Mouse (Mus musculus): Measurements from ENCODE around the gene Olfr609.
"Not testable (repeated sequence)": the region's sequence is repeated elsewhere in the genome, so short reads cannot be mapped to it uniquely, and the experiment has no call there.

Olfr609 gene

DNA sequence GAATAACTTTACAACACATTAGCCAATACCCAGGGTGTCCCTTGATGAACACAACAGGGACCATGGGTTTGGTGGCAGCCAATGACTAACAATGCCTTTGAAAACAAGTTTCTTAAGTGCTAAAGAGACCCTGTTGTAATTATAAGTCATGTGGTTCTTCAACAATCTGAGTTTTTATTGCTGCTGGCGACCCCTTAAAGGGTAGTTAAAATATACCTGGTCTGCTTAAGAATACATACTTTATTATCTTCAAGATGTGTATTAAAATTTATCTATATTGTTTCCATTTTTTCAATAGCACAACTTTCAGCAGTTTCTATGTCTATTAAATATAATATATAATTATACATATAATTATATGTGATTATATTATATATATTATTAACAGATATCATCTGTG lies at the start of gene Olfr609:
Gene Olfr609, minus strand, starts transcription at position 101 of the 400 bp plus-strand sequence.
- no peak for DNase-seq

DNA sequence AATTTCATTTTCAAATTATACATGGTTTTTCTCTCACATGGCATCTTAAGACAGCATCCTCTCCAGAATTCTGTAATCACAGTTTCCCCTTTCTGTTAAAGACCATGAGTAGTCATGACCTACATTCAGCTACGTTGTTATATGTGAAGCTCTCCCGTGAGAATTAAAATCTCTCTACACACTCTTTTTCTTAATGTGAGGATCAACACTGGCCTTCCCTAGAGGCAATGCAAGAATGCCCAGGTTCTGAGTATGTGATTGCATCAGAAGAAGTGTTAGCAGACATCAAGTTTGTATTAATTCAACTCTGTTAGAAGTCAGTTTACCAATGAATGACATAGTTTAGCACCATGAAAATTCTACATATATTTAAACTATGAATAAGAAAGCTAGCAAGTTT lies 44.8 kb upstream of the Olfr609 start, which contains the start of gene Olfr612:
Gene Olfr612, minus strand, starts transcription at position 101 of the 400 bp plus-strand sequence.
- not testable (repeated sequence) for DNase-seq

DNA sequence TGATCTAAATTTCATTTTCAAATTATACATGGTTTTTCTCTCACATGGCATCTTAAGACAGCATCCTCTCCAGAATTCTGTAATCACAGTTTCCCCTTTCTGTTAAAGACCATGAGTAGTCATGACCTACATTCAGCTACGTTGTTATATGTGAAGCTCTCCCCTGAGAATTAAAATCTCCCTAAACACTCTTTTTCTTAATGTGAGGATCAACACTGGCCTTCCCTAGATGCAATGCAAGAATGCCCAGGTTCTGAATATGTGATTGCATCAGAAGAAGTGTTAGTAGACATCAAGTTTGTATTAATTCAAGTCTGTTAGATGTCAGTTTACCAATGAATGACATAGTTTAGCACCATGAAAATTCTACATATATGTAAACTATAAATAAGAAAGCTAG lies 22.9 kb upstream of the Olfr609 start, which contains the start of gene Olfr611:
Gene Olfr611, minus strand, starts transcription at position 101 of the 400 bp plus-strand sequence.
- DNase-seq, result not testable (repeated sequence)

DNA sequence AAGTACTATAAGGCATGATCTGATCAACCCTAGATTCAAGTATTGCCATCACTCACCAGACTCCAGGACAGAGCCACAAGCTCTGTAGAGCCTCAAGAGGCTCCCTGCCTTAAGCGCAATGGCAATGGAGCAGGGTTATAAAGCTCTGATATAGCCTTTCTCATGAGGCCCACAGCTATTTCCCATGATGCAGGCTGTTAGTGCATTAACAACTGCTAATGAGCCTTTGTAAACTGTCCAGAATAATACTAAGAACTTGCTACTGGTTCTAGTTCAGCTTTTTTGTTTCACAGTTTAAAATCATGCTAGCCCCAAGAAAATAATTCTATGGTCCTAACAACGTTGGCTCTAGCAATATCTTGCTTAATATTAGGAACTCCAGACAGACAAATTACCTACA lies 14.2 kb upstream of the Olfr609 start, which contains the start of gene Olfr610:
Gene Olfr610, minus strand, starts transcription at position 101 of the 400 bp plus-strand sequence.
- DNase-seq, result no peak

DNA sequence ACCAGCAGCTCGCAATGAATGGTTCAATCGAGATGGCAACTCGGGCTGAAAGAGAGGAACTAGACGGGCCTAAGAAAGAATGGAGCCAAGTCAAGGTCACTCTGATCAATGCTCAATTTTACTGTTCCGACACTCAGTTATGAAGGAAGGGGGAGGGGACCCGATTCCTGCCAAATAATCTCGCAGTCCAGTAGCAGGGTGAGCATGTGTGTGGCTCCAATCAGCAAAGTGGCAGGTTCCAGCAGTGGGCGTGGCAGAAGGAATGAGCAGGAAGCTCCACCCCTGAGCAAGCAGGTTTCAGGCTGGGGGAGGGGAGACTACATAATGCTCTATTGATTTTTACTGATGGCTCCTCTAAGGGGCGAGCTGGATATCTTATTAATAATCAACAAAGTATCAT lies 20.8 kb downstream of the Olfr609 start:
- DNase-seq, result not testable (repeated sequence)

DNA sequence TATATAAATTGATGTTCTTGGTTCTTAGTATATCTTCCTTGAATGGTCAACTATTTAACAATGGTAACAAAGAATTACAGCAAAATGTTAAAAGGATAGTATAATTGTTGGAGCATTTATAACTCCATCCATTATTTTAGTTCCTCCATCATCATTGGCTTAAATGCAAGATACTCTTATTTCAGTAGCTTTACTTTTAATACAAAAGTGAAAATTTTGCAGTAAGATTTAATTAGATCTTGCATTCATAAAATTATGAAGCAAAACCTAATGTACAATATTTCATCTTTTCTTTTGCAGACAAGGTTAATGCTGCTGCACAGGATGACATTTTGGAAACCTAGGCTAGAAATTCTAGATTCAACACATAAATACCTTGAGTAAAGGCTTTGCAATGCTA lies 28.3 kb downstream of the Olfr609 start, which contains the start of gene Olfr608:
Gene Olfr608, plus strand, starts transcription at position 301 of the 400 bp plus-strand sequence.
- DNase-seq, result no peak

DNA sequence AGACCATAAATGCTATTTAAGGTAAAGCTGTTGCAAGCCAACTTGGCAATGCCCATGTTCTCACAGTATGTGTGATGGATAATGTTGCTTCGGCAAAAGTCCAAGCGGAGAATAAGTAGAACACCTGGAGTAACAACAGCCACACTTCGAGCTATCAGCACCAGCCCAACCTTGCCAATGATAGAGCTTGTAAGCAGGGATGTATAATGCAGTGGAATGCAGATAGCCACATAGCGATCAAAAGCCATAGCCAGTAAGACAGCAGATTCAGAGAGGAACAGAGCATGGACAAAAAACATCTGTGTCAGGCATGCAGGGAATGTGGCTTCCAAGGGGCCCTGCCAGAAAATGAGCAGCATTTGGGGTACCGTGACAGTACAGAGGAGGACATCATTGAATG lies 37.3 kb downstream of the Olfr609 start:
- DNase-seq, result no peak

DNA sequence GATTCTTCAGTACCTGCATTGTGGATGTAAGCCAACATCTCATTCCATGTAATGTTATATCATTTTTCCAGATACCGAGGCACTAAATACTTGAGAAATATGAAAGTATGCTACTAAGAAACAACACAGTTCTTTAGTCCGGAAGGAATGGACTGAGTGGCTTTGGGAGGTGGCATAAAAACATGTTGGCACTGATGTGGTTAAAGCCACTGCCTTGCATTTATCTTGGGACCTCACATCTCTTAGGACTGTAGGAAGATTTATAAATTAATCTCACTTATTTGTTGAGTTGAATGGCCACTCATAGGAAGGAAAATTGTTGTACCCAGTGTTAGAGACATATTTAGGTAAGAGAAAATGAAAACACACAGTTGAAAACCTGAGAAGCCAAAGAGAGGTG lies 49.1 kb downstream of the Olfr609 start, which contains the start of gene Olfr606:
Gene Olfr606, plus strand, starts transcription at position 301 of the 400 bp plus-strand sequence.
- DNase-seq, result no peak

DNA sequence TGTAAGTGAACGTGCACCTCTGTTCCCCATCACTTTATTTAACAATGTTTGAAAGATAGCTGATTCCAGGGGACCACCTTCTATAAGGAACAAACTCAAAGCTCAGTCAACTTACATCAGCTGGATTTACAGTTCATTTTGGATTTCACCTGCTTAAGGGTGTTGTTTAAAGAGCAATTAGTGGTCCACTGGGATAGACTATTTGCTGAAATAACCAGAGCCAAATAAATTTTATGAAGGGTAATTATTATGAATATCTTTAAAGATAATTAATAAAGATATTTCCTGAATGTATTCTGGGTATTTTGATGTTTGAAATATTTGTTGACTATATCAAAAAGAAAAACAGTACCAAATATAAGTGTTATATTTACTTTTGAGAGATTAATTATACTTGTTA lies 52.5 kb downstream of the Olfr609 start, which contains the start of gene Olfr605:
Gene Olfr605, minus strand, starts transcription at position 101 of the 400 bp plus-strand sequence.
- DNase-seq, result no peak

Measured in kidney, postnatal 4 days (tissue).